Mouse (Mus musculus): ENCODE measurements at regions not wholly inside any gene's neighbourhood (a gene's known extent, or its start where the extent isn't known, plus 50 kb on each side); places are given as distances from the start of the nearest gene placed in this dataset.

GRCm38 (mm10) chr4:84208175-84208574, 466.9 kb downstream of the Bnc2 start:
- no peak for DNase-seq
- intact Hi-C loops (cut with DNase I), result no loop called here

DNA sequence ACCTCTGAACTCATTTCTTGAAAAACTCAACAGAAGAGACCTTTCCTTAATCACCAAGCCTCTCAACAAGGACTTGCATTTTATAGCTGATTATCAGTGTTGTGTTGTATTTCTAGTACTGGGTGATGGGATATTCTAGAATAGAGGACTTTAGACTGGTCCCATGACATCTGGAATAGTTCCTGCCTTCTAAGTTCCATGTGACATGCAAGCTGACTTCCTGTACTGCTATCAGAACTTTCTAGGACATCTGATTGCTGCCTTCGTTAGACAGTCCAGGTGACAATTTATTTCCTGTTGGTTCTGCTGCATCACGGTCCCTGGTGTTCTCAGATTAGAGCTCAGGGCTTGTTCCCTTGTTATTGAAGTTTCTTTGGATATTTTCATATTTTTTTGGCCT, 465.5 kb downstream of the Bnc2 start:
- no peak for DNase-seq
- intact Hi-C loops (cut with DNase I), result no loop called here

DNA sequence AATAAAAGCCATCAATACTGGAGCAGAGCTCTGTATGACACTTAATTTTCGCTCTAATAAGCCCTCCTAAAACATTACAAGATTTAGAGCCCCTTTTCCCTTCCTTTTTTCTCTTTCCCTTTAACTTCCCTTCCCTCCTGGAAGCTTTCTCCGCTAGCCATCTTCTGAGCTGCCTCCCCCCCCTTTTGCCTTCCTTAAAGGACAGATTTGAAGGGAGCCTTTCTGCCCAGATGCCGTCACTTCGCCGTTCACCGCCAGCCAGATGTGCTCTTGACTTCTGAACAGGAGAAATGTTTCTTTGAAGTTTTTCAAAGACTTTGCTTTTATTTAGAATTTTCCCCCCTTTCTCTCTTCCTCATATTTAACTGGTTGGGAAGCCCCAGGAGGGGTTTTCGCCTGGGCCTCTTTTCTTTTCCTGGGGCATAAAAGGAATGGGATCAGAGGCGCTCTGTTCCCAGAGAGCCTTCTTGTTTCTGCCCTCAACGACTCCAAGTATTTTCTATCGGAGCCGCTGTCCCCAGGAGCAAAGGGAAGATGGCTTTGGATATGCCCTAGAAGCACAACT, 463.7 kb downstream of the Bnc2 start:
- DNase-seq, result no peak
- intact Hi-C loops (cut with DNase I), result no loop called here

GRCm38 (mm10) chr4:84212004-84212403, 463.1 kb downstream of the Bnc2 start:
- intact Hi-C loops (cut with DNase I), result no loop called here
- DNase-seq, result no peak

GRCm38 (mm10) chr4:84214523-84214922, 460.6 kb downstream of the Bnc2 start:
- intact Hi-C loops (cut with DNase I), result no loop called here
- no peak for DNase-seq

- DNase-seq, result no peak
- intact Hi-C loops (cut with DNase I), result no loop called here
Observed at GRCm38 (mm10) chr4:84218961-84219360, 456.1 kb downstream of the Bnc2 start.

- no peak for DNase-seq
- intact Hi-C loops (cut with DNase I), result no loop called here
Observed at GRCm38 (mm10) chr4:84222057-84222717, 452.9 kb downstream of the Bnc2 start.

- intact Hi-C loops (cut with DNase I), result no loop called here
- DNase-seq, result no peak
Observed at GRCm38 (mm10) chr4:84222805-84223335, 452.2 kb downstream of the Bnc2 start.

GRCm38 (mm10) chr4:84224556-84224955, 450.5 kb downstream of the Bnc2 start:
- DNase-seq, result no peak
- intact Hi-C loops (cut with DNase I), result no loop called here

Measured in heart, postnatal 10 days (tissue).